Mouse (Mus musculus) stomach, postnatal 0 days (tissue): Measurements from ENCODE around the gene G430095P16Rik. TPM values are rescaled to one million over a fixed set of nuclear protein-coding genes. Genes with fewer than 3 reads are reported as not detected.

Source experiments
- ATAC-seq: fragments of 200-750 bp; cut with Nextera tagmentation; 2 replicates; pipeline ENCODE4 v1.8.0; 2017; ENCODE audit not compliant: low FRiP score, low TSS enrichment
- DNase-seq: peaks from one replicate; pipeline ENCODE4 v3.0.0-alpha.2; 2016; ENCODE audit warnings: low spot score
- H3K27ac ChIP-seq: fragments of 300-500 bp; sonication (generic); replicated peaks from 2 replicates; pipeline ENCODE4 v1.5.1; 2014; ENCODE audit warnings: mild to moderate bottlenecking, control low read depth
- H3K27me3 ChIP-seq: fragments of 300-500 bp; sonication (generic); 2 replicates; pipeline ENCODE4 v1.6.1; 2014; ENCODE audit warnings: low read length; ENCODE audit not compliant: control insufficient read depth, insufficient read depth
- H3K36me3 ChIP-seq: fragments of 300-500 bp; sonication (generic); 2 replicates; pipeline ENCODE4 v1.6.1; 2014; ENCODE audit warnings: low read length, mixed read lengths; ENCODE audit not compliant: control insufficient read depth, insufficient read depth
- H3K4me1 ChIP-seq: fragments of 300-500 bp; sonication (generic); replicated peaks from 2 replicates; pipeline ENCODE4 v1.6.1; 2014; ENCODE audit warnings: antibody characterized with exemption; ENCODE audit not compliant: control insufficient read depth, insufficient read depth
- H3K4me2 ChIP-seq: fragments of 300-500 bp; sonication (generic); replicated peaks from 2 replicates; pipeline ENCODE4 v1.6.1; 2014; ENCODE audit warnings: low read depth, mild to moderate bottlenecking, control low read depth, moderate library complexity
- H3K4me3 ChIP-seq: fragments of 300-500 bp; sonication (generic); 2 replicates; pipeline ENCODE4 v1.5.1; 2014; ENCODE audit warnings: low read depth, low read length, control low read depth
- H3K9ac ChIP-seq: fragments of 300-500 bp; sonication (generic); 2 replicates; pipeline ENCODE4 v1.6.1; 2014; ENCODE audit warnings: mild to moderate bottlenecking, low read length, control low read depth, mixed read lengths
- H3K9me3 ChIP-seq: fragments of 300-500 bp; sonication (generic); 2 replicates; pipeline ENCODE4 v1.6.1; 2016; ENCODE audit warnings: low read length; ENCODE audit not compliant: control insufficient read depth
- CTCF ChIP-seq: IDR thresholded peaks from 2 replicates; pipeline ENCODE4 v1.5.1; 2016; ENCODE audit warnings: antibody characterized with exemption, low read depth, mild to moderate bottlenecking, moderate library complexity
- EP300 ChIP-seq: optimal IDR thresholded peaks from 2 replicates; pipeline ENCODE3; 2016; ENCODE audit warnings: antibody characterized with exemption
- WGBS: fragments of 180-500 bp; shearing (Covaris S2); extraction: QIAGEN DNeasy Blood & Tissue Kit; methylation state at CpG from one replicate; pipeline ENCODE4 v1.1.7; 2014; 5-methylcytosine and 5-hydroxymethylcytosine counted together
- polyA plus RNA-seq: library from polyadenylated mRNA; unstranded; fragments of >200 nt; fragmentation: Nextera tagmentation; extraction: Ambion mirVana; gene quantifications from 2 replicates; pipeline ENCODE4 v1.2.1, GENCODE M21; 2015

G430095P16Rik gene
- polyA plus RNA-seq, 1 experiment from 2014 or later, result 2.0 TPM

DNA sequence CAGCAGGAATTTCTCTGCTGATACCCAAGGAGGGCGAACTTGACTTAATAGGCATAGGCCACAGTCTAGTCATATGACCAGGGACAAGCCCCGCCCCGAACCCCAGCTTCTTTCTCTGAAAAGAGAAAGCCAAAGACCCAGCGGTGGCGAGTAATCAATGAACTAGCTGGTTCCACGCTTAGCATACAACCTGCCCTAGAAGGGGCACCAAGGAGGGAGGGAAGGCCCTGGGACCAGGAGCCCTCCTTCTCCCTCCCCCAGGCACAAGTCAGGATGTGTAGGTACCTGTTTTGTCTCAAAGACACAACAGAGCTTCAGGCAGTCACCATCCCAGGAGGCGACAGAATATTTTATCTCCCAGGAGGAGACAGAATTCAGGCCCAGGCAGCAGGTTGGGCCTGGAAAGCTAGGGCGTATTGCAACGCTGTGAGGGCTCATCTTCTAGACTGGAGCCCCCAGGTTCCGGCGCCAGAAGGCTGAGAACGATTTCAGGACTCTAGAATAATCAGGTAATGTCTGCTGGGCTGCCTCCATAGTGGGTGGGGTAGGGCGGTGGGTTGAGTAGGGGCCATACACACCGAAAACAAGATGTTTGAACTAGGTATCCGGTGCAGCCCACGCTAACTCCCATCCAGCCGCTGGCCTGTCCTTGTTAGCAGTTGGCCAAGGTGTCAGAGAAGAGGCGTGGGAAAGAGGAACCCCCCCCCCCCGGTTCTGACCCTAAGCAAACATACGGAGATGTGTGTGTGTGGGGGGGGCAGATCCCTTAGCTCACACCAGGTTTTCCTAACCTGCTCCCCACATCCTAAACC is 36.4 kb upstream of the G430095P16Rik start, which contains the start of gene Trmt1:
Trmt1 (plus strand) TSS at position 117 of the 812 bp plus-strand sequence.
- TF ChIP-seq CTCF, result no peak
- no peak for TF ChIP-seq EP300
- H3K4me1 ChIP-seq, result 0 out of 2 replicates have a peak, but pooled peaks cover 3% of the 10 kb centered on the region
- no peaks in the 10 kb centered on the region for H3K36me3 ChIP-seq
- peak within 1 kb of the TSS; percentile 98 for H3K4me3 ChIP-seq
- H3K9me3 ChIP-seq, result no peaks in the 10 kb centered on the region
- ATAC-seq (no peak), DNase-seq (peak; percentile 72)
- WGBS, result 10% methylated on average over 20 of the region's 20 CpGs
- H3K9ac ChIP-seq, result peak within 1 kb of the TSS; percentile 96
- peak within 1 kb of the TSS; percentile 72 for H3K4me2 ChIP-seq
- H3K27me3 ChIP-seq, result no peaks in the 10 kb centered on the region
- H3K27ac ChIP-seq, result peak within 1 kb of the TSS; percentile 92

DNA sequence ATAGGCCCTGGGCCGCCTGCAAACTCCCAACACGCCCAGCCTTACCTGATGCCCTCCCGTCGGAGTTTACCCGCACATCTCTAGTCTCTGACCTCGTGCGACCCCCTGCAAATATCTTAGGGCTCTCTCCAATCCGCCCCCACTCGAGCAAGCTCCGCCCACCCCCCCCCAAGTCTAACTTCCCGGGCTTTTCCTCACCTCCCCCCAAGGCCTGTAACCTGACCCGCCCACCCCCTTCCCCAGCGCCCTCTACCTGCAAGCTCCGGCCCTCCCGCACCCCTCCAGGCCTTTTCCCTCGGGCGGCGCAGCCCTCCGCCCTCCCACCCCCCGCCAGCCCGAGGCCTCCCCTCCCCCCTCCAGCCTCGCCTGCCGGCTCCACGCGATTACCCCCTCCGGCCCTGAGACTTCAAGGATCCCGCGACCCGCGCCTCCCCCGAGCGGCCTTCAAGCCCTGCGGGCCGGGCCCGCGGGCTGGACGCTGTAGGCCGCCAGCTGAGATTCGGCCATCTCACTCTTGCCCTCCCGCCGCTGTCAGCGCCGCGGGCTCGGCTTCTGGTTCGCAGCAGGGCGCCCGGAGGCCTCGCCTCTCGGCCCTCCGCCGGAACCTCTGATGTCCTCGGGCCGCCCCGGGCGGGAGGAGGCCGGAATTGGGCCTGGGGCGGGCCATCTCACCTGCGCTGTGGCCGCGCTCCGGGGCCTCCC is 35.7 kb upstream of the G430095P16Rik start:
- peak; percentile 78 for DNase-seq
- Histone ChIP-seq H3K4me2 (peak overlapping the region; percentile 72), H3K4me3 (peak overlapping the region; percentile 98), H3K27ac (peak overlapping the region; percentile 92), H3K27me3 (no peaks in the 10 kb centered on the region), H3K9me3 (no peaks in the 10 kb centered on the region), H3K4me1 (0 out of 2 replicates have a peak, but pooled peaks cover 3% of the 10 kb centered on the region), H3K9ac (peak overlapping the region; percentile 96), H3K36me3 (0 out of 2 replicates have a peak, but pooled peaks cover 2% of the 10 kb centered on the region)
- TF ChIP-seq CTCF, result peak; percentile 23; the same call in 1 of the 2 replicates
- TF ChIP-seq EP300, result no peak
- peak; percentile 59 for ATAC-seq
- 1% methylated on average over 46 of the region's 62 CpGs for WGBS

DNA sequence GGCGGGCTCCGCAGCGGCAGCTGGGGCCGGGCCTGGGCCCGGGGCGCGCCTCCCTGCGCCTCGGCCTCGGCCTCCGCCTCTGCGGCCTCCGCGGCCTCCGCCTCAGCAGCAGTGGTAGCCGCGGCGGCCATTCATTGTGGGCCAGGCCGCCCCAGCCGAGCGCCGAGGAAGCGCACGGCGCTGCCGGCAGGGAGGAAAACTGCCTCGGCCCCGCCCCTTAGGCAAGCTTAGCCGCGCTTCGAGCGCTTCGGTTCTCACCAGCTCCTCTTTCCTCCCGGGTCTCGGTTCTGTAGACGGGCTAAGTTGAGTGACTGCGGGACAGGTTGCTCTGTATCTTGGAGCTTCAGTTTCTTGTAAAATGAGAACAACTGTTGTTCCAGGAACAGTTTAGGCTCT is 35.1 kb upstream of the G430095P16Rik start, which contains the start of gene Nacc1:
Nacc1 (minus strand) TSS at position 158 of the 396 bp plus-strand sequence.
- 0 out of 2 replicates have a peak, but pooled peaks cover 3% of the 10 kb centered on the region for H3K4me1 ChIP-seq
- peak; percentile 93 for DNase-seq
- TF ChIP-seq CTCF (peak; percentile 28), EP300 (no peak)

DNA sequence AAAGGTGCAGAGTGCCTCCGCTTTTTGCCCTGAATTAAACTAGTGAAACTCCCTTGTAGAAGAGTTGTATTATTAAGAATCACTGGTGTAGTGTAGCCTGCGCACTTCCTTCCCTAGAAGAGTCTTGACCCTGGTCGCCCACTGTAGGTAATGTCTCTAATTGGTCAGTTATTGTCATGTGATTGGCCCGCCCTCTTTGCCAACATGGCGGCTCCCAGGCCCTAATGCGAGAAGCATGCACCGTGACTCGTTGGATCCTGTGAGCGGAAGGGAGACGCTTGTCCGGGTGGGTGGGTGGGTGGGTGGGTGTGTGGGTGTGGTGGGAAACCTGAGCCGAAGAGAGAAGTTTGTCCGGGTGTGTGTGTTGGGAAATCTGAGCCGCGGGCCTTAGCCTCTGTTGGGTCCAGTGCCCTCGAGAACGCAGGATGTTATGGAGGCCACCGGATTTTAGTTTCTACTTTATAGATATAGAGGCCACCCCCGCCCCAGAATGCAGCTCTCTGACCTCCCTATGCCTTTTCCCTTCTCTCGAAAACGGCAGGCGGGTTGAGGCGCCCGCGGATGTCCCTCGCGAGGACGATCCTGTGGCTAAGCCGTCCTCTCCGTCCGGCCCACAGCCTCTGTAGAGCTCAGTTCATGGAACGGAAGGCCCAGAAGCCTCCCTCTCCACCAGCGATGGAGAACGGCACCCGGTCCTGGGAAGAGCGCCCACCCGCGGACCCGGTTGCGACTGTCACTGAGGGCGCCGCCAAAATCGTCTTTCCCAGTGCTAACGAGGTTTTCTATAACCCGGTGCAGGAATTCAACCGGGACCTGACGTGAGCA is 33.5 kb upstream of the G430095P16Rik start:
- TF ChIP-seq EP300 (no peak), CTCF (peak; percentile 33; the same call in 1 of the 2 replicates)
- under 1% methylated on average over 47 of the region's 47 CpGs for WGBS

More for the DNA sequence above, 35.1 kb upstream of the G430095P16Rik start, which contains the start of gene Nacc1:
- Histone ChIP-seq H3K27me3 (no peaks in the 10 kb centered on the region), H3K9me3 (no peaks in the 10 kb centered on the region), H3K4me3 (peak within 1 kb of the TSS; percentile 98), H3K36me3 (peaks cover 7% of the 10 kb centered on the region; the same call in 1 of the 2 replicates), H3K9ac (peak within 1 kb of the TSS; percentile 96), H3K27ac (peak within 1 kb of the TSS; percentile 92), H3K4me2 (peak within 1 kb of the TSS; percentile 72)
- under 1% methylated on average over 36 of the region's 37 CpGs for WGBS
- ATAC-seq, result peak; percentile 83

DNA sequence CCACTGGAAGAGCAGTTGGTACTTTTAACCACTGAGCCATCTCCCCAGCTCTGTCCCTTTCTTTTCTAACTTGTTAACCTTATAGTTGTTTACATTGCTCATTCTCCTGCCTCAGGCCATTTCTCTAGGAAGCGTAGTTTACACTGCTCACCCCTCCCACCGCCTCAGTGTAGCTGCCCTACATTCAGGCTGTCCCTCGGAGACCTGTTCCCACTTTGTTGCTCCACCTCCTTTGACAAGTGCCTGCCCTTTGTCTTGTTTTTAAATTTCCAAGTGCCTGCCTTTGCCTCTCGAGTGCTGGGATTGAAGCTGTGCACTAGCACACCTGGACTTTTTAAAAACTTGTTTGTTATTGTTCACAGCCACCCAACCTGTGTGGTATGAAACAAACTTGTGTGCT is 29.5 kb upstream of the G430095P16Rik start:
- TF ChIP-seq EP300 (no peak), CTCF (no peak)
- Histone ChIP-seq H3K4me3 (no peak overlapping the region), H3K36me3 (peaks cover 10% of the 10 kb centered on the region; the same call in 1 of the 2 replicates), H3K27me3 (no peaks in the 10 kb centered on the region), H3K9ac (no peak overlapping the region), H3K4me1 (no peaks in the 10 kb centered on the region), H3K27ac (no peak overlapping the region), H3K4me2 (no peak overlapping the region), H3K9me3 (no peaks in the 10 kb centered on the region)
- DNase-seq (no peak), ATAC-seq (no peak)
- WGBS, result 49% methylated on average over 4 of the region's 4 CpGs

More for the DNA sequence above, 33.5 kb upstream of the G430095P16Rik start:
- H3K9ac ChIP-seq, result peak overlapping the region; percentile 84
- peak; percentile 88 for DNase-seq
- H3K9me3 ChIP-seq, result no peaks in the 10 kb centered on the region
- H3K4me2 ChIP-seq, result peak overlapping the region; percentile 85
- 0 out of 2 replicates have a peak overlapping the region, but pooled peaks have one; percentile 40 for H3K27ac ChIP-seq
- ATAC-seq, result peak; percentile 89
- no peaks in the 10 kb centered on the region for H3K27me3 ChIP-seq
- peaks cover 7% of the 10 kb centered on the region; the same call in 1 of the 2 replicates for H3K36me3 ChIP-seq
- H3K4me3 ChIP-seq, result peak overlapping the region; percentile 72
- H3K4me1 ChIP-seq, result 0 out of 2 replicates have a peak, but pooled peaks cover 3% of the 10 kb centered on the region
